Mouse (Mus musculus): ENCODE data around the gene Accs. TPM values are rescaled to one million over a fixed set of nuclear protein-coding genes. Genes with fewer than 3 reads are reported as not detected.
A peak's percentile ranks its signal among the peaks of the same experiment; 100 is the strongest.

Gene Accs
- polyA plus RNA-seq (2015; fragmentation: Nextera tagmentation; extraction: Ambion mirVana): 4.0 and 6.3 TPM in 2 replicates

DNA sequence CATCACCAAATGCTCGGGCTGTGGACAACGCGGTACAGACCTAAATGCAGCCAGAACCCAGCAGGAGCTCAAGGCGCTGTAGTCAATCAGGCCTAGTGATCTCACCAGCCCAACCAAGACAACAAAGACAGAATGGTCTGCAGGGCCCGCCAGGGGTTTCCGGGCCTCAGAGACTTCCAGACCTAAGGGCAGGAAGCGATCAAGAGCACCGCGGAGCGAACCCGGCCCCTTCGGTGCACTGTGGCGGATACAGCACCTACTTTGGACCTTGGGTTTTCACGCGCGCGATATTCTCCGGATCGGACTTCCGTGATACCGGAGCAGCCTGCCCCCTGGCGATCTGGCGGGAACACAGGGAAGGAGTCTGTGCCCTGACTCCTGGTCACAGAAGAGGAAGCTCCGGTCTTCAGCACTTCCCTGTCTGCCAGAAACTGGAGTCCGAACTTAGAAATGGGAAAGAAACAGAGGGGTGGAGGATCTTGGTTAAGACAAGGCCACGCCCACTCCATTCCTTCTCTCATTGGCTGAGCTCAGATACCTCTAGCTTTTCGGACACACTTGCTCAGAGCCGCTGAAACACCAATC is at the start of gene Accs:
Gene Accs (minus strand): TSS at position 439 of the 585 bp plus-strand sequence.
- no peaks in the 10 kb centered on the region for H3K9me3 ChIP-seq (ENCODE audit: control insufficient read depth, low read length)
- WGBS: 1% methylated on average over 28 of the region's 28 CpGs
- no peaks in the 10 kb centered on the region for H3K27me3 ChIP-seq (replicated peaks; ENCODE audit: control insufficient read depth, insufficient read depth, low read length)
- H3K4me3 ChIP-seq (ENCODE audit: low read length): peak within 1 kb of the TSS; percentile 70
- peak within 1 kb of the TSS; percentile 60 for H3K4me2 ChIP-seq (ENCODE audit: low read length)
- H3K4me1 ChIP-seq (ENCODE audit: control insufficient read depth, insufficient read depth, low read depth, low read length): peaks cover 12% of the 10 kb centered on the region
- H3K36me3 ChIP-seq (ENCODE audit: control insufficient read depth, insufficient read depth, low read length): no peaks in the 10 kb centered on the region
- H3K9ac ChIP-seq (ENCODE audit: low read depth, low read length): peak within 1 kb of the TSS; percentile 87
- peak within 1 kb of the TSS; percentile 87 for H3K27ac ChIP-seq (ENCODE audit: low read depth, low read length)
- ATAC-seq: peak; percentile 90

DNA sequence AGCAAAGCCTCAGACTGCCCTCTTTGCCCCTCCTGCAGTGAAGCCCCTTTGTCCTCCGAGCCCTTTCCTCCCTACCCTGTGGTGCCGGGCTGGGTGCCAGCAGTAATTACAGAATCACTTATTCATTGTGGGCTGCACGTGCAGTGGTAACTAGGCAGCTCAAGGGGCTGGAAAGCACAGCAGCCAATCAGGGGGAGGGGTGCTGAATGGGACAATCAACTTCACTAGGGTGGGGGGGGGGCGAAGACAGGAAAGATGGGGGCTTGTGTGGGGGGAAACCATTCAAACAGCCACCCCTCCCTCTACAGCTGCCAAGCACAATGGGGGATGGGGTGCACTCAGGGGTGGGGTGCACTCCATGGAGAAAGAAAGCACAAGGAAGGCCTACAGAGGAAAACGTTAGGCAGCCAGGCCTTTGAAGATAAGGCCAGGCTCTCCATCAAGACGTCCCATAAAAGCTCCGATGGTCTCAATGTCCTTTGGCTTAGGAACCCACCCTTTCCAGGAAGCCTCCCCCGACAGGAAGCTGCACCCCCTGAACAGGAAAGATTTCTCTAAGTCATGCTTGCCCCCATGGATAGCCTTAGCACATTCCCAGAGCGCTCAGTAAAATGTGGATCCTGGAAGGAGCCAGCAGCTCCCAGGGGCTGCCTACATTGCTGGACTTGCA is 42.0 kb upstream of the Accs start:
- peaks cover 13% of the 10 kb centered on the region for H3K4me1 ChIP-seq (ENCODE audit: control insufficient read depth, insufficient read depth, low read depth, low read length)
- no peaks in the 10 kb centered on the region for H3K9me3 ChIP-seq (ENCODE audit: control insufficient read depth, low read length)
- H3K9ac ChIP-seq (ENCODE audit: low read depth, low read length): no peak overlapping the region; the same call in 1 of the 2 replicates
- peak overlapping the region; percentile 75 for H3K27ac ChIP-seq (ENCODE audit: low read depth, low read length)
- H3K4me3 ChIP-seq (ENCODE audit: low read length): no peak overlapping the region
- H3K36me3 ChIP-seq (ENCODE audit: control insufficient read depth, insufficient read depth, low read length): no peaks in the 10 kb centered on the region
- H3K4me2 ChIP-seq (ENCODE audit: low read length): no peak overlapping the region
- peak; percentile 96 for ATAC-seq
- WGBS: 15% methylated on average over 9 of the region's 9 CpGs
- H3K27me3 ChIP-seq (replicated peaks; ENCODE audit: control insufficient read depth, insufficient read depth, low read length): no peaks in the 10 kb centered on the region

DNA sequence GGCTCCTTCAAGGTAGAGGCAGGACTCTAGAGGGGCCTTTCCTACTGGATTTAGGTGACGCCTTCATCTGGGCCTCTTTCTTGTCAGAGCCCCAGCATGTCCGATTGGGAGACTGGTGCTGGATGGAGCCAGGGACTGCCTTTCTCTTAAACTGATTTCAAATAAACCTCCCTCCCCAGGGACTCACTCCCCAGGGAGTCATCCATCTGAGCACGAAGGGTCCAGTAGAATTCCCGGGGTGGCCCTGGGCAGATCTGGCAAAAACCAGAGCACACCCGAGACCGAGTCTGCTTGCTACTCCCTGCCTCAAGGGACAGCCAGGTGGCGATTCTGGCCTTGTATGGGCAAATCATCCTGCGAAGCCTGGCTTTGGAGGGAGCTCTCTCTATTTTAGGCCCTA is 40.4 kb upstream of the Accs start:
- Histone ChIP-seq H3K4me2 (ENCODE audit: low read length) (no peak overlapping the region), H3K9me3 (ENCODE audit: control insufficient read depth, low read length) (no peaks in the 10 kb centered on the region), H3K9ac (ENCODE audit: low read depth, low read length) (no peak overlapping the region), H3K36me3 (ENCODE audit: control insufficient read depth, insufficient read depth, low read length) (no peaks in the 10 kb centered on the region), H3K4me1 (ENCODE audit: control insufficient read depth, insufficient read depth, low read depth, low read length) (peaks cover 13% of the 10 kb centered on the region), H3K27me3 (replicated peaks; ENCODE audit: control insufficient read depth, insufficient read depth, low read length) (no peaks in the 10 kb centered on the region), H3K4me3 (ENCODE audit: low read length) (no peak overlapping the region), H3K27ac (ENCODE audit: low read depth, low read length) (no peak overlapping the region)
- no peak for ATAC-seq
- 69% methylated on average over 8 of the region's 8 CpGs for WGBS

DNA sequence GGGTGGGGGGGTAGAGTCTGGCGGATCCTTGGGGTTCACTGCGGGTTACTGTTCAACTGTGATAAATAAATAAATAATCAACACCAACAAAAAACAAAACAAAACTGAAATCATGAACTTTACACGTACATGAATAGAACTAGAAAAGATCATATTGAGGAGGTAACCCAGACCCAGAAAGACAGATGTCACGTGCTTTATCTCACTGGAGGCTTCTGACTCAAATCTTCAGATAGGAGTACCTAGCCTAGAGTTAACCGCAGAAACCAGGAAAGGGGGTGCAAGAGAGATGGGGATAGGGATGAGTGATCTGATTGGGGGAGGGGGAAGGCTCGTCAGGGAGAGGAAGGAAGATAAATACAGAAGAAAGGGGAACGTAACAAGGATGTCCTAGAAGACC is 39.3 kb upstream of the Accs start:
- H3K36me3 ChIP-seq (ENCODE audit: control insufficient read depth, insufficient read depth, low read length): no peaks in the 10 kb centered on the region
- WGBS: 91% methylated on average over 7 of the region's 7 CpGs
- H3K27me3 ChIP-seq (replicated peaks; ENCODE audit: control insufficient read depth, insufficient read depth, low read length): no peaks in the 10 kb centered on the region
- H3K4me1 ChIP-seq (ENCODE audit: control insufficient read depth, insufficient read depth, low read depth, low read length): peaks cover 13% of the 10 kb centered on the region
- no peak overlapping the region for H3K4me2 ChIP-seq (ENCODE audit: low read length)
- no peak overlapping the region for H3K9ac ChIP-seq (ENCODE audit: low read depth, low read length)
- no peak overlapping the region for H3K27ac ChIP-seq (ENCODE audit: low read depth, low read length)
- H3K9me3 ChIP-seq (ENCODE audit: control insufficient read depth, low read length): no peaks in the 10 kb centered on the region
- ATAC-seq: no peak
- H3K4me3 ChIP-seq (ENCODE audit: low read length): no peak overlapping the region

DNA sequence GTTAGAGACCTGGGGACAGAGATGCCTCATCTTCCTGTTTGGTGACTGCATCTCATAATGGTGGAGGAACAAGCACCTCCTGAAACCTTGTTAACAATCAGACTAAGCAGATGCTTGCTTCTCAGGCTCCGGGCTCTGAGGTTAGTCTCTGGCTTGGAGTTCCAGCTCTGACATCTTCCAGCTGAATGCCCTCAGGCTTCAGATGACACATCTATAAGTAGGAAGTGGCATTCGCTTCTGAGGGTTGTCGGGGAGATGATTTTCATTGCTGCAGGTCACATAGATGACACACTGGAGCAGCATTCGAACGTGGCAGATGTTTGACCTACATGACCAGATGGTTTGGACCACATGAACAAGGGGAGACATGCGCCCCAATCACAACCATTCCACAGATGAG is 38.6 kb upstream of the Accs start:
- peaks cover 13% of the 10 kb centered on the region for H3K4me1 ChIP-seq (ENCODE audit: control insufficient read depth, insufficient read depth, low read depth, low read length)
- H3K4me2 ChIP-seq (ENCODE audit: low read length): no peak overlapping the region
- no peaks in the 10 kb centered on the region for H3K36me3 ChIP-seq (ENCODE audit: control insufficient read depth, insufficient read depth, low read length)
- H3K27me3 ChIP-seq (replicated peaks; ENCODE audit: control insufficient read depth, insufficient read depth, low read length): no peaks in the 10 kb centered on the region
- H3K9me3 ChIP-seq (ENCODE audit: control insufficient read depth, low read length): no peaks in the 10 kb centered on the region
- 89% methylated on average over 6 of the region's 6 CpGs for WGBS
- no peak overlapping the region for H3K4me3 ChIP-seq (ENCODE audit: low read length)
- no peak overlapping the region for H3K27ac ChIP-seq (ENCODE audit: low read depth, low read length)
- H3K9ac ChIP-seq (ENCODE audit: low read depth, low read length): no peak overlapping the region
- ATAC-seq: no peak

DNA sequence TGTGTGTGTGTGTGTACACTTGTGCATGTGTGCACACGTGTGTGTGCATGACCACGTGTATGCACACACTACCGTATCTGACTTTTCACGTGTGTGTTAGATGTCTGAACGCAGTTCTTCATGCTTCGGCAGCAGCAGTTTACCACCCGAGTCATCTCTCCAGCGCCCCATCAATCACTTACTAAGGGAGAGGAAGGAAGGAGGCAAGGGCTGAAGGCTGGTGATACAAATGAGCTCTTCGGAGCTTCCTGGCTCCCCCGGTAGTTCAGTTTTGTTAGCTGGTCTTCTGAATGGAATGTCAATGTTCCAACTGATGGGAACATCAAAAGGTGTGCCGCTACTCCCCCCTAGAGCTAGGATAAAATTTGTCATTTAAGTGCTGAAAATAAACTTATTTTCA is 37.5 kb upstream of the Accs start:
- H3K9me3 ChIP-seq (ENCODE audit: control insufficient read depth, low read length): no peaks in the 10 kb centered on the region
- 71% methylated on average over 11 of the region's 11 CpGs for WGBS
- no peaks in the 10 kb centered on the region for H3K36me3 ChIP-seq (ENCODE audit: control insufficient read depth, insufficient read depth, low read length)
- H3K4me3 ChIP-seq (ENCODE audit: low read length): no peak overlapping the region
- no peak overlapping the region for H3K27ac ChIP-seq (ENCODE audit: low read depth, low read length)
- no peak overlapping the region for H3K9ac ChIP-seq (ENCODE audit: low read depth, low read length)
- peaks cover 13% of the 10 kb centered on the region for H3K4me1 ChIP-seq (ENCODE audit: control insufficient read depth, insufficient read depth, low read depth, low read length)
- no peaks in the 10 kb centered on the region for H3K27me3 ChIP-seq (replicated peaks; ENCODE audit: control insufficient read depth, insufficient read depth, low read length)
- no peak for ATAC-seq
- no peak overlapping the region for H3K4me2 ChIP-seq (ENCODE audit: low read length)

DNA sequence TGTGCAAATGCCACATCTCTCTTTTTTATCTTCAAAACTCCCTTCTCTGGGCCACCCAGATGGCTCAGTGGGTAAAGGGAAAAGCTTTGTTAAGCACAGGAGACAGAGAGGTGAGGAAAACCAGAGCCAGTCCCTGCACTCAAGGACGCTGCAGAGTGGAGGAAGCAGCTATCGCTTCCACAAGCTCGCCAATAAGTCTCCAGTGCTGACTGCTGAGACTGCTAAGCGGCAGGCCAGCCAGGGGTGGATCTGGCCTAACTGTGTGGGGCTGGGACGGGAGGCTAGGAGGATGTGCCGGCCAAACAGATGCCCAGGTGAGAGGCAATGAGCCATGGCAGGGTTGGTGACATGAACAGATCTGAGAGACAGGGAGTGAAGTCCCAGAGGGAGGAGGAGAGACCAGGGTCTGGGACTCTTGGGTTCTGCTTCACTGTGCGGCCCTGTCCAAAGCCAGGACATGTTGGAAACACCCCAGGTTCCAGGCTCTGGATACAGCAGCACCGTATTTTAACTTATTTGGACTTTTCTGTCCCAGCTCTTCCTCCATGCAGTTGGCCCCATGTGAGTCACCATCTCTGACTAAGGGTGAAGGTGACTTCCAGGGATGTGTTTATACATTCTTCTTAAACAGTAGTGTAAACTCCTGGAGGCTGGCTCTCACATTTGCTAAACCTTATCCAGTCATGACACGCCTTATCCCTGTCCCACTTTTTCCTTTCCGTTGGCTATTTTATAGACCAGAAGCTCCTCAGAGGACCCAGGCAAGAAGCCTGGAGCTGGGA is 36.5 kb upstream of the Accs start:
- H3K4me3 ChIP-seq (ENCODE audit: low read length): no peak overlapping the region
- 69% methylated on average over 10 of the region's 10 CpGs for WGBS
- no peaks in the 10 kb centered on the region for H3K36me3 ChIP-seq (ENCODE audit: control insufficient read depth, insufficient read depth, low read length)
- no peaks in the 10 kb centered on the region for H3K9me3 ChIP-seq (ENCODE audit: control insufficient read depth, low read length)
- H3K27ac ChIP-seq (ENCODE audit: low read depth, low read length): no peak overlapping the region
- peaks cover 5% of the 10 kb centered on the region for H3K4me1 ChIP-seq (ENCODE audit: control insufficient read depth, insufficient read depth, low read depth, low read length)
- H3K4me2 ChIP-seq (ENCODE audit: low read length): no peak overlapping the region
- no peaks in the 10 kb centered on the region for H3K27me3 ChIP-seq (replicated peaks; ENCODE audit: control insufficient read depth, insufficient read depth, low read length)
- ATAC-seq: no peak
- H3K9ac ChIP-seq (ENCODE audit: low read depth, low read length): no peak overlapping the region

DNA sequence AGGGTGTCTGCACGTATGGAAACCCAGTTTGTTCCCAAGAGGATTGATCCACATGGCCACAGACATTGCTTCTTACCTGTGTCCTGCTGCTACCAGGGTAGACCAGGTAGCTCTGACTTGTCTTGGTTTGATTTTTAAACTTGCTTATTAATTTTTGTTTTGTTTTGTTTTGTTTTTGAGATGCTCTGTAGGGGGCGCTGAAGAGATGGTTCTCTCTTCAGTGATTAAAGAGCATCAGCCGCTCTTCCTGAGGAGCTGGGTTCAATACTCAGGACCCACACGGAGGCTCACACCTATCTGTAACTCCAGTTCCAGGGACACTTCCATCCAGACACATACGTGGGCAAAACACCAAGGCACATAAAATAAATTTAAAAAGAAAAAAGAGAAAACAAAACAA is 33.3 kb upstream of the Accs start:
- Histone ChIP-seq H3K9me3 (ENCODE audit: control insufficient read depth, low read length) (no peaks in the 10 kb centered on the region), H3K4me2 (ENCODE audit: low read length) (no peak overlapping the region), H3K36me3 (ENCODE audit: control insufficient read depth, insufficient read depth, low read length) (no peaks in the 10 kb centered on the region), H3K4me3 (ENCODE audit: low read length) (no peak overlapping the region), H3K27me3 (replicated peaks; ENCODE audit: control insufficient read depth, insufficient read depth, low read length) (no peaks in the 10 kb centered on the region), H3K27ac (ENCODE audit: low read depth, low read length) (no peak overlapping the region), H3K4me1 (ENCODE audit: control insufficient read depth, insufficient read depth, low read depth, low read length) (no peaks in the 10 kb centered on the region), H3K9ac (ENCODE audit: low read depth, low read length) (no peak overlapping the region)
- ATAC-seq: no peak
- WGBS: 58% methylated on average over 5 of the region's 5 CpGs

DNA sequence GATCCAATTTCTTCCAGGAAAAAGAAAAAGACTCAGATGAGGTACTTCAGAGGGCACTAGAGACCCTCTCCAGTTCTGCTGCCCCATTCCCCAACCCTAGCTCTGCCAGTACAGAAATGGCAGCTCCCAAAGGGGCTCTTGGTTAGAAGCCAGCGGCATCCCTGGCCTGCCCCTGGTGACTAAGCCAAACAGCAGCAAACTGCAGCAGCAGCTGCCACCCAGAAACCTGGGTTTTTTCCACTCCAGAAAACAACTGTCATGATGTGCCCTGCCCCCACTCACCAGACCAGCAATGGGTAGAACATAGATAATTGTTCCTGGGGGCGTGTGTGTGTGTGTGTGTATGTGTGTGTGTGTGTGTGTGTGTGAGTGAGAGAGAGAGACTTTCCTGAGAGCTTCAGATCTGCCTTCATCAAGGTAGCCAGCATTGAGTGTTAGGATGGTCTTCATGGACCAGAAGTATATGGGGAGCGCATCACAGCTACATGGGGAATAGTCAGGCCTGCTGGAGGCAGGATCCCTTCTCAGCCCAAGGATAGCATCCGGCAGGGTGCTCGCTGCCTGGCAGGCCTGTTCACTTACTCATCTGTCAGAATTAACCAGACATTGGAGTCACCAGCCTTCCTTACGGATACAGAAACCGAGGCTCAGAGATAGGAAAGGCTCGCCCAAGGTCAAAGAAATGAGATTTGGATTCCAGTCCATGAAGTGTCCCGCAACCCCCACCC is 32.1 kb upstream of the Accs start:
- H3K9me3 ChIP-seq (ENCODE audit: control insufficient read depth, low read length): no peaks in the 10 kb centered on the region
- 80% methylated on average over 9 of the region's 9 CpGs for WGBS
- H3K27me3 ChIP-seq (replicated peaks; ENCODE audit: control insufficient read depth, insufficient read depth, low read length): no peaks in the 10 kb centered on the region
- H3K4me1 ChIP-seq (ENCODE audit: control insufficient read depth, insufficient read depth, low read depth, low read length): no peaks in the 10 kb centered on the region
- no peak overlapping the region for H3K4me3 ChIP-seq (ENCODE audit: low read length)
- no peak overlapping the region for H3K4me2 ChIP-seq (ENCODE audit: low read length)
- H3K27ac ChIP-seq (ENCODE audit: low read depth, low read length): no peak overlapping the region
- no peaks in the 10 kb centered on the region for H3K36me3 ChIP-seq (ENCODE audit: control insufficient read depth, insufficient read depth, low read length)
- no peak overlapping the region for H3K9ac ChIP-seq (ENCODE audit: low read depth, low read length)
- ATAC-seq: no peak
